Mouse (Mus musculus): ENCODE measurements around the gene Hist1h2bc. TPM values are rescaled to one million over a fixed set of nuclear protein-coding genes. Genes with fewer than 3 reads are reported as not detected.

The Hist1h2bc gene
- polyA plus RNA-seq, 1 experiment = 113 TPM

DNA sequence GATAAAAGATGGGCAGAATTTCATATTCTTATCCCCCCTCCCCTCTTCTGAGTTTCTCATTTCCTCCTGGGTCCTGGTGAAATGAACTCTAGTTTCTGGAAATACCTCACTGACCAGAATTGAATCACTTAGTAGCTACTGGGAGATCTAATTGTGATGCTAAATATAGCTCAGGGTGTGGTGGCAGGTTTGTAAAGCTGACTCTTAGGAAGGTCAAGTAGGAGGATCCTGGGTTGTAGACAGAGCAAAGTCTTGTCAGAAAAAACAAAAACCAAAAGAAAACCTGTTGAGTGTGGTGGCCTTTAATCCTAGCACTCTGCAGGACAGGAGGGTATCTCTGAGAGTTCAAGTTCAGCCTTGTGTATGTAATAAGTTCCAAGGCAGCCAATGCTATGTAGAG, 58.0 kb downstream of the Hist1h2bc start:
- H3K36me3 ChIP-seq (ENCODE audit: control insufficient read depth, insufficient read depth) = no peaks in the 10 kb centered on the region

More for the DNA sequence above, 58.0 kb downstream of the Hist1h2bc start:
- Histone ChIP-seq H3K4me2 (ENCODE audit: low read depth) (peak overlapping the region; percentile 44), H3ac (ENCODE audit: control insufficient read depth, insufficient read length) (no peak overlapping the region), H3K4me3 (no peak overlapping the region), H3K27me3 (ENCODE audit: control insufficient read depth, insufficient read depth, insufficient read length) (no peaks in the 10 kb centered on the region), H3K79me2 (ENCODE audit: control insufficient read depth, insufficient read depth) (no peaks in the 10 kb centered on the region)
- no peak for TF ChIP-seq MAX (IDR thresholded peaks at IDR 0.05; ENCODE audit: low read depth)
- no peak for TF ChIP-seq REST (IDR thresholded peaks at IDR 0.05; ENCODE audit: insufficient read depth, insufficient read length)
- no peak for TF ChIP-seq TCF12 (IDR thresholded peaks at IDR 0.05; ENCODE audit: insufficient read depth, poor library complexity, severe bottlenecking)
- no peak for TF ChIP-seq POLR2A (IDR thresholded peaks at IDR 0.05; ENCODE audit: insufficient read length, low read depth)
- TF ChIP-seq CEBPB (IDR thresholded peaks at IDR 0.05; ENCODE audit: insufficient read depth, poor library complexity, severe bottlenecking) = no peak
- no peak for TF ChIP-seq TCF3 (IDR thresholded peaks at IDR 0.05; ENCODE audit: insufficient read length, low read depth)
- TF ChIP-seq MYOG (IDR thresholded peaks at IDR 0.05; ENCODE audit: control insufficient read depth in 1 of 3, insufficient read depth in 1 of 3, insufficient read length in 2 of 3, low read depth in 2 of 3) = no peak
- TF ChIP-seq E2F4 (IDR thresholded peaks at IDR 0.05; ENCODE audit: insufficient read depth) = no peak
- TF ChIP-seq USF1 (IDR thresholded peaks at IDR 0.05; ENCODE audit: low read depth) = no peak
- TF ChIP-seq SRF (IDR thresholded peaks at IDR 0.05; ENCODE audit: control insufficient read depth, insufficient read length, low read depth) = no peak
- no peak for TF ChIP-seq MYOD1 (IDR thresholded peaks at IDR 0.05; ENCODE audit: control insufficient read depth in 1 of 3, insufficient read length in 2 of 3, low read depth in 2 of 3)
- TF ChIP-seq POLR2AphosphoS2 (IDR thresholded peaks at IDR 0.05; ENCODE audit: insufficient read length, low read depth) = no peak

Other genes starting within 250 kb of the Hist1h2bc start
- gene Btn1a1, start 218.3 kb upstream of the Hist1h2bc start, polyA plus RNA-seq (2012; fragmentation: generic; extraction: Trizol) = 0.02 TPM
- gene Btn2a2, start 195.3 kb upstream of the Hist1h2bc start, polyA plus RNA-seq (2012; fragmentation: generic; extraction: Trizol) = 0.20 TPM
- gene Hist1h4h, start 153.1 kb upstream of the Hist1h2bc start, polyA plus RNA-seq (2012; fragmentation: generic; extraction: Trizol) = 21.5 TPM
- 24.4 TPM for gene Hist1h2af, start 150.3 kb upstream of the Hist1h2bc start, polyA plus RNA-seq (2012; fragmentation: generic; extraction: Trizol)
- gene Hist1h3g, start 148.8 kb upstream of the Hist1h2bc start, polyA plus RNA-seq (2012; fragmentation: generic; extraction: Trizol) = 3.3 TPM
- gene Hist1h2bh, start 140.8 kb upstream of the Hist1h2bc start, polyA plus RNA-seq (2012; fragmentation: generic; extraction: Trizol) = 1.1 TPM
- gene Hist1h3f, start 140.1 kb upstream of the Hist1h2bc start, polyA plus RNA-seq (2012; fragmentation: generic; extraction: Trizol) = 0.91 TPM
- gene Hist1h4f, start 132.6 kb upstream of the Hist1h2bc start, polyA plus RNA-seq (2012; fragmentation: generic; extraction: Trizol) = 4.1 TPM
- 0.65 TPM for gene Hist1h1d, start 130.9 kb upstream of the Hist1h2bc start, polyA plus RNA-seq (2012; fragmentation: generic; extraction: Trizol)
- 1.7 TPM for gene Hist1h3e, start 121.8 kb upstream of the Hist1h2bc start, polyA plus RNA-seq (2012; fragmentation: generic; extraction: Trizol)
- gene Hist1h2ae, start 113.0 kb upstream of the Hist1h2bc start, polyA plus RNA-seq (2012; fragmentation: generic; extraction: Trizol) = 4.5 TPM
- gene Hist1h2bg, start 112.8 kb upstream of the Hist1h2bc start, polyA plus RNA-seq (2012; fragmentation: generic; extraction: Trizol) = 7.8 TPM
- gene Hist1h2bf, start 110.0 kb upstream of the Hist1h2bc start, polyA plus RNA-seq (2012; fragmentation: generic; extraction: Trizol) = 2.1 TPM
- gene Hist1h2ad, start 109.8 kb upstream of the Hist1h2bc start, polyA plus RNA-seq (2012; fragmentation: generic; extraction: Trizol) = 1.6 TPM
- 2.5 TPM for gene Hist1h3d, start 108.4 kb upstream of the Hist1h2bc start, polyA plus RNA-seq (2012; fragmentation: generic; extraction: Trizol)
- 1.8 TPM for gene Hist1h4d, start 102.6 kb upstream of the Hist1h2bc start, polyA plus RNA-seq (2012; fragmentation: generic; extraction: Trizol)
- gene Hist1h2be, start 63.1 kb upstream of the Hist1h2bc start, polyA plus RNA-seq (2012; fragmentation: generic; extraction: Trizol) = 4.3 TPM
- 4.7 TPM for gene Hist1h1e, start 61.6 kb upstream of the Hist1h2bc start, polyA plus RNA-seq (2012; fragmentation: generic; extraction: Trizol)
- gene Hist1h2ac, start 251 bp upstream of the Hist1h2bc start, polyA plus RNA-seq (2012; fragmentation: generic; extraction: Trizol) = 1.3 TPM
- 0.05 TPM for gene Hist1h1t, start 11.6 kb downstream of the Hist1h2bc start, polyA plus RNA-seq (2012; fragmentation: generic; extraction: Trizol)
- 0.56 TPM for gene Hist1h4c, start 14.3 kb downstream of the Hist1h2bc start, polyA plus RNA-seq (2012; fragmentation: generic; extraction: Trizol)
- gene Hfe, start 26.7 kb downstream of the Hist1h2bc start, polyA plus RNA-seq (2012; fragmentation: generic; extraction: Trizol) = 5.1 TPM
- gene Hist1h1c, start 54.6 kb downstream of the Hist1h2bc start, polyA plus RNA-seq (2012; fragmentation: generic; extraction: Trizol) = 273 TPM
- gene Hist1h3c, start 61.4 kb downstream of the Hist1h2bc start, polyA plus RNA-seq (2012; fragmentation: generic; extraction: Trizol) = 2.5 TPM
- gene Hist1h2bb, start 62.5 kb downstream of the Hist1h2bc start, polyA plus RNA-seq (2012; fragmentation: generic; extraction: Trizol) = 1.3 TPM
- 2.1 TPM for gene Hist1h2ab, start 66.9 kb downstream of the Hist1h2bc start, polyA plus RNA-seq (2012; fragmentation: generic; extraction: Trizol)
- gene Hist1h3b, start 68.1 kb downstream of the Hist1h2bc start, polyA plus RNA-seq (2012; fragmentation: generic; extraction: Trizol) = 1.3 TPM
- 5.5 TPM for gene Hist1h4b, start 72.8 kb downstream of the Hist1h2bc start, polyA plus RNA-seq (2012; fragmentation: generic; extraction: Trizol)
- gene Hist1h4a, start 77.0 kb downstream of the Hist1h2bc start, polyA plus RNA-seq (2012; fragmentation: generic; extraction: Trizol) = 4.2 TPM
- 1.3 TPM for gene Hist1h3a, start 78.2 kb downstream of the Hist1h2bc start, polyA plus RNA-seq (2012; fragmentation: generic; extraction: Trizol)
- gene Hist1h1a, start 79.5 kb downstream of the Hist1h2bc start, polyA plus RNA-seq (2012; fragmentation: generic; extraction: Trizol) = 0.98 TPM
- not detected for gene Trim38, start 85.7 kb downstream of the Hist1h2bc start, polyA plus RNA-seq (2012; fragmentation: generic; extraction: Trizol)
- gene Slc17a2, start 122.8 kb downstream of the Hist1h2bc start, polyA plus RNA-seq (2012; fragmentation: generic; extraction: Trizol) = not detected
- gene Slc17a3, start 155.2 kb downstream of the Hist1h2bc start, polyA plus RNA-seq (2012; fragmentation: generic; extraction: Trizol) = not detected
- gene Slc17a1, start 183.6 kb downstream of the Hist1h2bc start, polyA plus RNA-seq (2012; fragmentation: generic; extraction: Trizol) = not detected
- gene Slc17a4, start 230.8 kb downstream of the Hist1h2bc start, polyA plus RNA-seq (2012; fragmentation: generic; extraction: Trizol) = 0.02 TPM
- gene Hist1h2ba, start 250.0 kb downstream of the Hist1h2bc start, polyA plus RNA-seq (2012; fragmentation: generic; extraction: Trizol) = not detected

Measured in myocyte (in vitro differentiated cells).